Mouse (Mus musculus): ENCODE data around the gene Plk5. TPM values are rescaled to one million over a fixed set of nuclear protein-coding genes. Genes with fewer than 3 reads are reported as not detected.

Plk5 gene
- polyA plus RNA-seq, 1 experiment: 6.0 TPM

- DNase-seq: no peak
- TF ChIP-seq CTCF (IDR thresholded peaks at IDR 0.05; ENCODE audit: insufficient read depth, low read length) (no peak), POLR2A (IDR thresholded peaks at IDR 0.05; ENCODE audit: borderline replicate concordance, extremely low read depth, low read depth, low read length) (no peak)
- Histone ChIP-seq H3K4me1 (ENCODE audit: control insufficient read depth, insufficient read depth, low read length) (peaks cover 4% of the 10 kb centered on the region), H3K4me3 (replicated peaks; ENCODE audit: extremely low read depth, low read depth, low read length) (peak overlapping the region; percentile 58)
- 3% methylated on average over 40 of the region's 41 CpGs for WGBS
These were observed 26.2 kb upstream of the Plk5 start for GRCm38 (mm10) chr10:80330084-80330483.

- Histone ChIP-seq H3K4me1 (ENCODE audit: control insufficient read depth, insufficient read depth, low read length) (peaks cover 4% of the 10 kb centered on the region), H3K4me3 (replicated peaks; ENCODE audit: extremely low read depth, low read depth, low read length) (no peak overlapping the region)
- WGBS: 53% methylated on average over 2 of the region's 2 CpGs
- no peak for DNase-seq
- TF ChIP-seq CTCF (IDR thresholded peaks at IDR 0.05; ENCODE audit: insufficient read depth, low read length) (no peak), POLR2A (IDR thresholded peaks at IDR 0.05; ENCODE audit: borderline replicate concordance, extremely low read depth, low read depth, low read length) (no peak)
These were observed 25.4 kb upstream of the Plk5 start for GRCm38 (mm10) chr10:80330888-80331287.

- H3K4me3 ChIP-seq (replicated peaks; ENCODE audit: extremely low read depth, low read depth, low read length): no peak overlapping the region
- H3K4me1 ChIP-seq (ENCODE audit: control insufficient read depth, insufficient read depth, low read length): peaks cover 4% of the 10 kb centered on the region
- WGBS: 52% methylated on average over 10 of the region's 10 CpGs
- no peak for DNase-seq
- TF ChIP-seq POLR2A (IDR thresholded peaks at IDR 0.05; ENCODE audit: borderline replicate concordance, extremely low read depth, low read depth, low read length) (no peak), CTCF (IDR thresholded peaks at IDR 0.05; ENCODE audit: insufficient read depth, low read length) (no peak)
These were observed 24.4 kb upstream of the Plk5 start for GRCm38 (mm10) chr10:80331636-80332524.

DNA sequence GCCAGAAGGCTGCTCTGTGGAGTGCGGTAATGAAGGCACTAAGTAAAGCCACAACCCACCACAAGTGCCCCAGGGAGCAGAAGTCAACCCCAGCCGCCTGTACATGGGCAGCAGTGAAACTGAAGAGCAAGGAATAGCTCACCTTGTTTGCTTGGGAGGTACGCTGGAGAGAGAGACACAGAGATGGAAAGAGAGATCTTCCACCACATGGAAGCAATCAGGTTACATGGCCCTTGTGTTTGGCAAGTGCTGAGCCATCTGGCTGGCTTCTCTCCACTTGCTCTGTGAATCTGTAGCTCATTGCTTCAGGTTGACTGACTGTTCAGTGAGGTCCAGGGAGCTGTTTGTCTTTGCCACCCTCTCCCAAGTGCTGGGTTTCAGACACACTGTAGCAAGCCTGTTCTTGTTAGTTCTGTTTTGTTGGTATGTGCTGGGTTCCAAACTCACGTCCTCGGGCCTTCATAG, 23.7 kb upstream of the Plk5 start:
- Histone ChIP-seq H3K4me1 (ENCODE audit: control insufficient read depth, insufficient read depth, low read length) (peaks cover 4% of the 10 kb centered on the region), H3K4me3 (replicated peaks; ENCODE audit: extremely low read depth, low read depth, low read length) (no peak overlapping the region)
- 76% methylated on average over 5 of the region's 5 CpGs for WGBS

DNA sequence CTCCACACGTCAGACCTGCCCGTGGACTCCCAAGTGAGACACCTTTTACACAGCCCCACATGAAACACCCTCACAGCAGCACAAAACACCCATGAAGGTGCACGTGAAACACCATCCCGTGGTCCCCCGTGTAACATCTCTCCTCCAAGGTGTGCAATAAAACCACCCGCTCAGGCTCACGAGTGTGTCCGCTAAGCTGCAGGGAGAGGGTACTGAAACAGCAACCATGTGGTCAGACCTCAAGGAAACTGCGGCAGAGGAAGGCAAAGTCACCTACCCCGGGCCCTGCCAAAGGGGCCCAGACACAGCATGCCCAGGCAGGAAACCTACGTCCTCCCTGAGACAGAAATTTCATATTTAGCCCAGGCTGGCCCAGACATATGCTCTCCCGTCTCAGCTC, 20.0 kb upstream of the Plk5 start:
- peaks cover 2% of the 10 kb centered on the region; the same call in 1 of the 2 replicates for H3K4me1 ChIP-seq (ENCODE audit: control insufficient read depth, insufficient read depth, low read length)
- TF ChIP-seq CTCF (IDR thresholded peaks at IDR 0.05; ENCODE audit: insufficient read depth, low read length) (no peak), POLR2A (IDR thresholded peaks at IDR 0.05; ENCODE audit: borderline replicate concordance, extremely low read depth, low read depth, low read length) (no peak)
- 82% methylated on average over 12 of the region's 12 CpGs for WGBS
- no peak for DNase-seq
- H3K4me3 ChIP-seq (replicated peaks; ENCODE audit: extremely low read depth, low read depth, low read length): no peak overlapping the region

More for the DNA sequence above, 23.7 kb upstream of the Plk5 start:
- no peak for DNase-seq
- TF ChIP-seq CTCF (IDR thresholded peaks at IDR 0.05; ENCODE audit: insufficient read depth, low read length): no peak

GRCm38 (mm10) chr10:80339941-80340750, 16.1 kb upstream of the Plk5 start:
- DNase-seq: peak; percentile 87
- 20% methylated on average over 19 of the region's 19 CpGs for WGBS
- no peak overlapping the region for H3K4me3 ChIP-seq (replicated peaks; ENCODE audit: extremely low read depth, low read depth, low read length)

GRCm38 (mm10) chr10:80341026-80341425, 15.2 kb upstream of the Plk5 start:
- 56% methylated on average over 21 of the region's 21 CpGs for WGBS
- no peak for DNase-seq
- Histone ChIP-seq H3K4me1 (ENCODE audit: control insufficient read depth, insufficient read depth, low read length) (peaks cover 29% of the 10 kb centered on the region), H3K4me3 (replicated peaks; ENCODE audit: extremely low read depth, low read depth, low read length) (no peak overlapping the region)
- TF ChIP-seq CTCF (IDR thresholded peaks at IDR 0.05; ENCODE audit: insufficient read depth, low read length) (no peak), POLR2A (IDR thresholded peaks at IDR 0.05; ENCODE audit: borderline replicate concordance, extremely low read depth, low read depth, low read length) (no peak)

More at GRCm38 (mm10) chr10:80339941-80340750, 16.1 kb upstream of the Plk5 start:
- peaks cover 22% of the 10 kb centered on the region for H3K4me1 ChIP-seq (ENCODE audit: control insufficient read depth, insufficient read depth, low read length)
- peak; percentile 90 for TF ChIP-seq CTCF (IDR thresholded peaks at IDR 0.05; ENCODE audit: insufficient read depth, low read length)
- no peak; the same call in 1 of the 2 replicates for TF ChIP-seq POLR2A (IDR thresholded peaks at IDR 0.05; ENCODE audit: borderline replicate concordance, extremely low read depth, low read depth, low read length)

- TF ChIP-seq CTCF (IDR thresholded peaks at IDR 0.05; ENCODE audit: insufficient read depth, low read length) (no peak), POLR2A (IDR thresholded peaks at IDR 0.05; ENCODE audit: borderline replicate concordance, extremely low read depth, low read depth, low read length) (no peak)
- Histone ChIP-seq H3K4me3 (replicated peaks; ENCODE audit: extremely low read depth, low read depth, low read length) (no peak overlapping the region), H3K4me1 (ENCODE audit: control insufficient read depth, insufficient read depth, low read length) (peaks cover 29% of the 10 kb centered on the region)
- DNase-seq: no peak
- WGBS: 22% methylated on average over 47 of the region's 47 CpGs
These were observed 14.6 kb upstream of the Plk5 start for GRCm38 (mm10) chr10:80341491-80342304.

GRCm38 (mm10) chr10:80342305-80342748, 13.9 kb upstream of the Plk5 start:
- TF ChIP-seq CTCF (IDR thresholded peaks at IDR 0.05; ENCODE audit: insufficient read depth, low read length) (no peak), POLR2A (IDR thresholded peaks at IDR 0.05; ENCODE audit: borderline replicate concordance, extremely low read depth, low read depth, low read length) (no peak)
- WGBS: 16% methylated on average over 26 of the region's 26 CpGs
- peak overlapping the region; percentile 29 for H3K4me3 ChIP-seq (replicated peaks; ENCODE audit: extremely low read depth, low read depth, low read length)
- peaks cover 29% of the 10 kb centered on the region for H3K4me1 ChIP-seq (ENCODE audit: control insufficient read depth, insufficient read depth, low read length)
- no peak for DNase-seq

Data from lung, adult 2 months (tissue).